Mouse (Mus musculus) urinary bladder, postnatal 4 days (tissue): ENCODE measurements at regions not wholly inside any gene's neighbourhood (a gene's known extent, or its start where the extent isn't known, plus 50 kb on each side); places are given as distances from the start of the nearest gene placed in this dataset.

ENCODE experiments used
- DNase-seq, 2 experiments: peaks; one replicate each; pipeline ENCODE4 v3.0.0; 2021 to 2022; ENCODE audit warnings: low spot score in 2 of 2

DNA sequence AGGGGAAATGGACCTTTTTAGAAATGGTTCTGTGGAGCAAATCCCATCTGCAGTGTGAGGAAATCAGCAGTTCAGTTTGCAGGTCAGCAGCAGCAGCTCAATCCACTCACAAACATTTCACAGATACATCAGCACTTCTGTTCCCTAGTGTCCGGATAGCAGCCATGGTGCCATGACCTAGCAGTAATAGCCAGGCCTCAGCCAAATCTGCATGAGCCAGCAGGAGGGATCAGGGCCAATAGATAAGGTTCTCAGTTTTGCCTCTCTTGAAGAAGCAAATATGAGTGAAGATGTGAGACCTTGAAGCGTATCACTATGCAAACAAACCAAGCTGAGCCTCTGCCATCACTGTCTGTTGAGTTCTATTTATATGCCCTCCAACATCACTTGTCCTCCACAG, 380.7 kb upstream of the Chrm3 start:
- no peak for DNase-seq

DNA sequence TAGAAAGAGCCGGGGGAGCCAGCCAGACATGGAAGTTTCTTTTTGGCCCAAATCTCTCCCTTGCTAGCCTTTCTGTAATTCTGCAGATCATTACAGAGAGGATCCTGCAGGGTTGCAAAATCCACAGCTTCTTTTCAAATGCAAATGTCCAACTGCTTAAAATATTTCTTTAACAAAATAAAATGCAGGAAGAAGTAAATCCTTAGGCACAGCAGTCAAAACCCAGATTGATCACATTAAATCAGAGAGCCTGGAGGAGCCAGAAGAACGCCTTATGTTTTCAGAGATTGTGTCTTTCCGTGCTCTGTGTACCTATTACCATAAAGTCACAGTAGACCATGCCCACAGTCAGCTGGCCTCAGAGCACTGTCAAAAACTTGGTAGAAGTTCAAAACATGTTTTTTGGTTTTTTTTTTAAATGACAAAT, 365.1 kb upstream of the Chrm3 start:
- no peak for DNase-seq

DNA sequence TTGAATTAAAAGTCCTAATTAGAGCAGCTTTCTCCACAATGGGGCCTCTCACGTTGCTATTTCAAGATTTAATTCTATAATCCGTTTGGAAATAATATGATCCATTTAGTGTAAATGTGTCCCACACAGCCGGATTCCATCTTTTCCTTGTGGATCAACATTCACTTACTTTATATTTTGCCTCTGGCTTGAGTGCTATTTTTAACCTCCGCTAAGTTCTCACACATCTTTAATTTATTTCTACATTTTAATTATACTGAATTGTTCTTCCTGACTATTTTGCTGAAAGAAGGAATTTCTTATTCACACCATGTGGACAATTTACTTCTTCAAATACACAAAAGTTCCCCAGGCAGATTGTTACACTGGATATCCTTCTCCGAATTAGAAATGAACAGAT, 364.7 kb upstream of the Chrm3 start:
- no peak for DNase-seq

DNA sequence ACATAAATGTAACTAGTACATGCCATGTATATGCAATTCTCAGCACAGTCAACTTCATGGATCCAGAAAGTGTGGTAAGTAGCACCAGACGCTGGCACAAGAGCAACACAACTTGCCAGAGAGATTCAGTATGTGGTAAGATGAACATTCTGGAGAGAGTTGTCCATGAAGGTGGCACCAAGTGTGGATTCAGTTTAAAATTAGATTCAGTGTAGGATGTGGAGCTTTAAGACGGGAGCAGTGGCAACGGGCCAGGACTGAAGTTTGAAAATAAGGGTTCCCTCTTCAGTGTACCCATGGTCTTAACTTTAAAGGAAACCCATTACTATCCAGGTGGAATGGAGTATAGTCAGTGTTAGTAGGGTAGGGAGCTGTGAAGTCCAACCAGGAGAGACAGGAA, 360.0 kb upstream of the Chrm3 start:
- DNase-seq, result no peak

DNA sequence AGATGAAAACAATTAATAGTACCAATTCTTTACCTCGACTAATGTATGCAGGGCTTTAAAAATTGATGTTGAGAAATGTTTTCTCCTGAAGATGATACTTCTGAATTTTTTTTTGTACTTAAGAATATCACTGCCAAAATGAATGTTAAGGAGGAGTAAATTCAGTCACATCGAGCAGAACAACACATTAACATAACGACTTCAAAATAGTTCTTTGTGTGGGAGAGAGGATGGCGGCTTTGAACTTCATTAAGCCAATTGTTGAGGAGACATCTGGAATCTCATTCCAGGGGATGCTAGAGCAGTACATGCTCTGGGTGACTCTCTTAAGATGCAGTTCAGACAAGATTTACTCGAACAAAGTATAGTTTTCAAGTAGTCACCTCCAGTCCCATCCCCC, 350.8 kb upstream of the Chrm3 start:
- DNase-seq, result no peak

DNA sequence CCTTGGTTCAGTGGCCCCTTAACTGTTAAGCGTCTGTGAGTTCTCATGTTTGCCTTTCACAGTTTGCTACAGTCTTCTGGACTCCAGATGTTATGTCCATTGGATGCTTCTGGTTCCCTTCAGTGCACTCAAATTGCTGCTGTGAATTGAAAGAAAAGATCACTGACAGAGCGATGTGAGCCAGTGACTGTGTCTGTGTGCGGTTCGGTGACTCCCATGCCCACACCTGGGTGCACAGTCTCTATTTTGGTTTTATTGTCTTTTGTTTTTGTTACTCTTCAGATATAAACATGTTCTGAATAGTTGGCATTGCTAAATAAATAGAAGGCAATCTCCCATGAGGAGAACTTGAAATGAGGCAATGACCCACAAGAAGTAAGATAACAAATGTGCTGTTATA, 350.3 kb upstream of the Chrm3 start:
- no peak for DNase-seq

DNA sequence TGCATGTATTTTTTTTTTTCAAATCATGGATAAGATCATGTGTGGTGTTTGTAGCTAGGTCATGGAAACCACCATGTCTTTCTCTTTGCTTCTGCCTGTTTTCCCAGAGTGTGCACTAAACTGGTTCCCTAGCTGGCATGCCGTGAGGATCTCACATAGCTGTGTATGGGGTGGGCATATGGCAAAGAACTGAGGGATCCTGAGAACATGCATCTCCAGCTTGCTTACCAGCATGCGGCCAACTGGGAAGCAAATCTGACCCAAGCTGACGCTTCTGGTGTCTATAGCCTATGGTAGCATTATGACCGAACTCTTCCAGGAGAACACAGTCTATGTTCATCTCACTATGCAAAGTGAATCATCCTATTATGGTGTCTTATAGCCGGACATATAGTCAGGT, 336.5 kb upstream of the Chrm3 start:
- no peak for DNase-seq

DNA sequence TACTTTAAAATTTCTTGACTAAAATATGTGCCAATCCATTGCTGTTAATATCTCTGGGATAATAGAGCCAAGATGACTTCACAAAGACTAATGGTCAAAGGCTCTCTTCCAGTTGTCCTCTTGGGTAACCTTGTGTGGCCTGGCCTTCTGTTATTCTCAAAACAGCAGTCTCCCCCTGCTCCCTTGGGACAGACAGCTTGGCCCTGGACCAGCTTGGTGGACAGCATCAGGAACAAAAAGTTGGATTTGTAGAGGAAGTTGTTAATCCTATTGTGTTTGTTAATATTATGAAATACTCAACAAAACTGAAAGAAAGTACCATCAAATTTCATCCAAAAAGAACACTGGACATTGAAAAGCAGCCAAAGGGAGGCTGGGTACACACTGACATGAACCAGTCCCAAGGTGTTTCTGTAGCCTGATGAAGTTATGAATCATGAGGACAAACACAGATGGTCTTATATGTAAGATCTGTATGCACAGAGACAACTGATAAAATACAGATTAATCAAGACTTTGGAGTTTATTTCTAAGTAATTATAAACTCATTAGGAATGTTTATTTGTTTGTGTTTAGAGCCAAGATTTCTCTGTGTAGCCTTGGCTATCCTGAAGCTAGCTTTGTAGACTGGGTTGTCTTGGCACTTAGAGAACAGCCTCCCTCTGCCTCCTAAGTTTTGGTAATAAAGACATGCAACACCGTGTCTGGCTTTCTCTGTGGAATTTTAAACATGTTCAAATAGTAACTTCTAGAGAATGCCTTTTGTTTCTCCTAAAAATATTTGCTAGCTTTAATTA, 335.7 kb upstream of the Chrm3 start:
- peak in 1 of 2 experiments; percentile 30 for DNase-seq

DNA sequence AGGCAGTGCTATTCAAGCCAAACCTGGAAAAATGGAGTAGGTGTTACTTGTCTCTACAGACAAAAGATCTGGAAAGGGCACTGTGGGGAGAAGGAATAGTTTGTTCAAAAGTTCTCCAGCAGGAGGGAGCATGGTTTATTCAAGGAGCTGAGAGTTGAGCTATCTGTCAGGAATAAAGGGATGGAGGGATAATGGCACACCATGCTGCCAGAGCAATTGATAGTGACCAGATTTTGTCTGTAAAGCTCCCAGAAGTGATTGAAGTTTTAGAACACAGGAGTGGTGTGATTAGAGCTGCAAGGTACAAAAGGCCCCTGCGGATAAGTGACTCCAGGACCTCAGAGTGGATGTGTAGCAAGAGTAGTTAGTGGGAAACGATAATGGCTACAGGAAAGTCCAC, 330.7 kb upstream of the Chrm3 start:
- no peak for DNase-seq

DNA sequence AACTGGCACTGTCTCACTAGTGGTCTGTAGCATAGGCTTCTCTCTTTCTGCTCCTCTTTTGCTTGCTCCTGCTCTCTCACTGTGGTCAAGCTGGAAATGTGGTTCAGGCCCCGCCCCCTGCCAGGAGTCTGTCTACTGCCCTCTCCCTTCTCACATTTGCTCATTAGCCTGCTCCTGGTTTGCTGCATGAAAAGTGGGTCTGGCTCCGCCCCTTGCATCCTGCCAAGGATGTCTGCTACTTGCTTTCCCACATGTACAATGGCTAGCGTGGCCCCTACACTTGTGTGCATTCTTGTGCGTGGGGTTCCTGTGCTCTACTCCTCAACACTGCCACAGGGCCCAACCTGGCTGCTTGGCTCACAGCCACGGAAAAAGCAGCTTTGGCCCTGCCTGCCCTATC, 326.7 kb upstream of the Chrm3 start:
- DNase-seq, result no peak

DNA sequence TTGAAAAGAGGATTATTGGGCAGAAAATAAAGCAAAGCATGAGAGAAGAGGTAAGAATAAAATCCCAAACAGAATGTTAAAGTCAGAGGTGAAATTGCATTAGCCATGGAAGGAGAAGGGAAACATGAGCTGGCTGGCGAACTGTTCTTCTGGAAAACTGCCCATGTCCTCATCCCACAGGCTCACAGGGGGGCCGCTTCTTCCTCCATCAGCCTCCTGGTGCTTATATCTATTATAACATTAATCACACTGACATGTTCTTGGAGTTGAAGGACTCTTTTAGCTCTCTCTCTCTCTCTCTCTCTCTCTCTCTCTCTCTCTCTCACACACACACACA, 293.4 kb upstream of the Chrm3 start:
- DNase-seq, result no peak

DNA sequence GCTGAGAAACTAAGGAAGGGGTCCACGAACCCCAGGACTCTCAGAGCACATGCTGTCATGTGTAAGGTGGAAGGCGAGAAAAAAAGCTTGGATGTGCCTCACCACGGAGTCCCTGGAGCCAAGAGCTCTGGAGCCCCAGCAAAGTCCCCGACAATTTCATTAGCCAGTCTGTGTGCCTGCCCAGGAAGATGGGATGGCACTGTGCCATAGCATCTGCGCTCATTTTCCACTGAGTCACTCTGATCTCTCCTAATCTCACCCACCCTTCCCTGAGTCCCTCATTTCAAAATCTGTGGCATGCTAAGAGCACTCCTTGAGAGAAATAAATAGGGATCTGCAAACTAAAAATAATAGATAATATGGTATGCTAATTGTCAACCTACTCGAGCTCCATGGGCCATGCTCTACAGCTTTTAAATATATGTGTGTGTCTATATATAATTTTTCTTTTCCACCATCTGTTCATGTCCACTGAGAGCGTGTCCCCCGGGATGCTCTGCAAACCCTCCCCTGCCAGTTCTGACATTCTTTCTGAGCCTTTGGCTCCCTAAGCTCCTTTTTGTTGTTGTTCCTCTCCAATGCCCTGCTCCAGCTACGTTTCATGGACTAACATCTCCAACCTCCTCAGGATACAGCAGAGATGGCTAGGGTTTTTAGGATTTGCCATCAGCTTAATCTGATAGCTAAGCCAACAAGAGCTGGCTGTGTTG, 292.9 kb upstream of the Chrm3 start:
- DNase-seq, result no peak

DNA sequence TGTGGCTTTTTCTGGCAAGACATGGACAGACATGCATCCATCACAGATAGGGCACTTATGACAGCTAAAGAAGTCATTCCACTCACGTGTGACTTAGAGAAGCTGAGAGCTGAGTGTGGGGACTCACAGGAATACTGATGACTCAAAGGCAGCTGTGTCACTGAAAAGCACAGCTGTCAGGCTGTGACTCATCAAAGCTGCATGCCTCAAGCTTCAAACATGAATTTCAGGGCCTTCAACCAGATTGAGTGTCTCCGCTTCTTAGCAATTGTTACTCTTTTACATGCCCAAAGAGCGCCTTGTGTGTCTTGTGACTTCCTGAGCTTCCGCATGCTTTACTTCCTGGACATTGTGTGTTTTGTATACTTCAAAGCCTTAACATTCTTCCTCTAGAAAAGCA, 276.2 kb upstream of the Chrm3 start:
- no peak for DNase-seq

DNA sequence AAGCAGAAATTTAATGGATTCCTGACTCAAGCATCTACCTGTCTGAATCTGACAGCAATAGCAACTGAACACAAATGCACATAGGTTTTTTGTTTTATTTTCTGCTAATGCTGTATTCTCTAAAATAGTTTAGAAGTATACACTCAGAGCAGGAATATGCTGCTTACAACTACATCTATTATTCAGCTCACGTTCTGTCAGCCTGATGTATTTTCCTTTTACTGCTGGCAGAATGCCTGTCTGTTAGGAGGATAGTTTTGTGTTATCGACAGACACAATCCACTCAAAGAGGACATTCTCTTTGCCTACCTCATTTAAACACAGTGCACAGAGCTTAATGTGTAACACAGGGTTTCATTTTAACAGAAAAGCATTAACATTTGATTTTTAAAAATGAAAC, 269.8 kb upstream of the Chrm3 start:
- DNase-seq, result no peak

DNA sequence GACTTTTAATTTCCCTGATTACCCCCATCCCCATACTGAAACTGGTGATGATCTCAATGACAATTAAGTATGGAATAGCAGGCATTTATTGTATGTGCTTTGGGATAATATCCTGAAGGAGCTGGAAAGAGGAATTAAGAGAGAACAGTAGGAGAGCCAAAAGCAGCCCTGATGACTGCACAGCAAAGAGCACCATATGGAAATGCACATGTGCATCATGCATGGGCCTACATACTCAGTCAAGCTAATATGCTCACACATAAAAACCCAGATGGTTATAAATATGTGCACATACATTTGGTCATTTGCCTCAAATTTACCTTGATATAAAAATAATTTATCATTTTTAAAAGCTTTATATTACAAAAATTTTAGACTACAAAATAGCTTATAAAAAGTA, 259.0 kb upstream of the Chrm3 start:
- no peak for DNase-seq

DNA sequence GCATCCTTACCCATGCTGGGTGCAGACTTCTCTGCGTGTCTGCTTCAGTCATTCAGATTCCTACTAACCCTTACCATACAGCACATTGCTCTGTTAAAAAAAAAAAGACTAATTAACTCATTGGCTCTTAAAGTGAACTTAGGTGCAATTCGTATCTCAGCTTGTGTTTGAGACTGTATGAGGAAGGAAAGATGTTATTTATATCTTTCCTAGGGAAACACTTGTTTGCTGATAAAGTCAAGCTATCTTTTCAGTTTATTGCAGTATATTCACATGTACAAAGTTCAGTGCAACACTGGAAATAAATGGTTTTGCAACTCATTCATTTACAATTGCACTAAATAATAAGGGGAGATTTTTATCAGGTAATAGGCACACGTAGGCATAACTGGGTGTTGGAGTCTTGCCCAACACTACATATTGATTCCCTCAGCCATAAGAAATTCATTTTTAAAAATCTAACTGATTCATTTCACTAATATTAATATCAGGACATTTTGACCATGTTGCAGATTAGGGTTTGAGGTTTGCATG, 257.8 kb upstream of the Chrm3 start:
- no peak for DNase-seq

DNA sequence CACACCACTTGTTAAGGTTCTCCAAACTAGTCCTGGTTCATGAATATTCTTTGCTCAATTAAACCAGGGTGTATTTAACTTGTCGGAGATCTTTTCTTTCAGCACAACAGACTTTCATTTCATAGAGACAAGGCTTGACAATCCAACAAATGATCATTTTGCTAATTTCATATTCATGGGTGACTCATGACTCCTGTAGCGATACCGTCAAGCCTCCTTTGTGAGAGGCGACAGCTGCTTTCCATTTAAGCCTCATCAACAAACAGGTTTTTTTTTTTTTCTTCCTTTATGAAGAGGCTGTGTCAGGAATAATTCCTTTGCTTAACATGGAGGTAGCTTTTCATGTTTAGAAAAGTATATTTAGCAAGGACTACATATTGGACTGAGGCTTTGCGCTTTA, 214.3 kb upstream of the Chrm3 start:
- no peak for DNase-seq

DNA sequence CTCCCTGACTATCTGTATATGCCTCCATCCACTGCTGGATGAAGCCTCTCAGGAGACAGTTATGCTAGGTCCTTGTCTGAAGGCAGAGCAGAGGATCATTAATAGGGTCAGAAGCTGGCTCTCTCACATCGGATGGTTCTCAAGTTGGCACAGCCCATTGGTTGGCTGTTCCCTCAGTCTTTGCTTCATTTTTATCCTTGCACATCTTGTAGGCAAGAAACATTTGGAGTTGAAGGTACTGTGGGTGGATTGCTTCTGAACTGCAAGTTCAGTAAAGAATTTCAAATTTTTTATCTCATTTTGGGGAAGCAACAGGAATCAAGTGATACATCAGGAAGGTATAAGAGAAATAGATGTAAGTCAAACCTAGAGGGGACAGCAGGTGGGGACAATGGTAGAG, 206.2 kb upstream of the Chrm3 start:
- DNase-seq, result no peak

DNA sequence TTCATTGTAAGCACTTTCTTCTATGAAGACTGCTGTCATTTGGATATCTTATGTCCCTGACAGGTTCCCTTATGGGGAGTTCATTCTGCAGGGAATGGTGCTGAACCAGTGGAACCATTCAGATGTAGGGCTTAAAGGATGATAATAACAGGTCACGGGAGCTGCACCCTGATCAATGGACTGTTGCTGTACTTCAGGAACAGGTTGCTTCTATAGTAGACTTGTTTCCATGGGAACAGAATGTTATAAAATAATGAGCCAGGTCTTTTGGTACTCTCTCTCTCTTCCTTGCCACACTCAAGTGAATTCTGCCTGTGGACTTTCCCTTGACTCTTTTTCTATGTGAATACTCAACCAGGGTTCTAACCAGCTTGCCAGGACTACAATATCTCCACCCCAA, 196.9 kb upstream of the Chrm3 start:
- no peak for DNase-seq

DNA sequence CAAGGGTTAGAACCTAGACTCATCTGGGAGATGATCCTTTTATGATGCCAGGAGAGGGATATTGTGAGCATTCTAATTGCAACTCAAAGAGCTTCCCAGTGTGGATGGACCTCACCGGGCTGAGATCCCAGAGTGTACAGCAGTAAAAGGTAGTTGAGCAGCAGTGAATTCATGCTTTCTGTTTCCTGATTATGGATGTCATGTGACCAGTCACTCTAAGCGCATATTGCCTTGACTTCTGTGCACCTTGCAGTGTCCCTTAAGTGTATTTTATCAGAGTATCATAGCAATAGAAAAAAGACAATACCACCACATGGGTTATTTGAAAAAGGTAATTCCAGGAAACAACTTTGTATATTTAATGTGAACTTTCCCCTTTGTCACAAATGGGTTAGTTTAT, 193.9 kb upstream of the Chrm3 start:
- no peak for DNase-seq

DNA sequence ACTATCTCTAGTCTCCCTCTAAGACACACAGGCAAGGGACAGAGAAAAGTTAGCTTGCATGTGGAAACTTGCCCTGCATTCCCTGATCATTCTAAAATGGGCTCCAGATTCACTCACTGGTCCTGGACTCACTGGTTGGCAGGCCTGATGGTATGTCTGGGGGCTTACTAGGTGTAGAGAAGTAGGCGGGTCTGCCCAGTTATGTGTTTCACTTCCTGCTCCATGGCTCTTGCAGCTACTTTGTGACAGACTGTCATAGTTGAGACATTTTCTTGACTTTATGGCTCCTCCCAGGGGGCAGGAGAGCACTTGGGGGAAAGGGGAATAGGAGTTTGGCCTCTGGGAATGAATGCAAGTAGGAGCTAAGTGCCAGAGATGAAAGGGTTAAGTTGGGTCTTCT, 182.1 kb upstream of the Chrm3 start:
- no peak for DNase-seq

DNA sequence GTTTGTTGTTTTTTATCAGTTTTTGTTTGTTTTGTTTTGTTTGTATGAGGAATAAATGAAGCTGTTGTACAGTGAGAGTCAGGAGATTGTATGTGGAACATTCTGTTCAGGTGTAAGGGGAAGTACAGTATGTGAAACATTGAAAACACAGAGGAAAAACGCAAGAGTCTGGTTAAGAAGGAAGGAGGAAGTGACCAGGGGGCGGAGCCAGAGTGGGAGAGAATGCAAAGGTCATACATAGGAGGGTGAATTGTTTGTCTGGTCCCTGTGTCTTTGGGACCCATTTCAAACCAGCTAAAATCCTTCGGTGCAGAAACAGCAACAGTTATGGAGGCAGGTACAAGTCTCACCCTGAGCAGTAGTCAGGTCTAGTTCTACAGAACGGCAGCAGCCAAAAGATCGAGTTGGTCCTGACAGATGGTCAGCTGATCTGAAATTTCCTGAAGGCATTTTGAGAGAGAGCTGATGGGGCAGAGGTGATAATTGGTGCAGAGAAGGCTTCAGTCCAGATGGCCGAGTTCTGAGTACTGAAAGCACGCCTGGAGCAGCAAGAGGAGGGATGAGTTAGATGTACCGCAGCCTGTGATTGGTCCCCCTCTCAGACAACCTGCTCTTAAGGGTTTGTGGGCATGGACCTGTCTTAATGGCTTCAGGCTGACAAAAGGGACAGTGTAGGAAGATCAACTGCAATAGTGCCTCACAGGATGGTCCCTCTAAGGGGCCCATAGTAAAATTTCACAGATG, 179.7 kb upstream of the Chrm3 start:
- no peak for DNase-seq

DNA sequence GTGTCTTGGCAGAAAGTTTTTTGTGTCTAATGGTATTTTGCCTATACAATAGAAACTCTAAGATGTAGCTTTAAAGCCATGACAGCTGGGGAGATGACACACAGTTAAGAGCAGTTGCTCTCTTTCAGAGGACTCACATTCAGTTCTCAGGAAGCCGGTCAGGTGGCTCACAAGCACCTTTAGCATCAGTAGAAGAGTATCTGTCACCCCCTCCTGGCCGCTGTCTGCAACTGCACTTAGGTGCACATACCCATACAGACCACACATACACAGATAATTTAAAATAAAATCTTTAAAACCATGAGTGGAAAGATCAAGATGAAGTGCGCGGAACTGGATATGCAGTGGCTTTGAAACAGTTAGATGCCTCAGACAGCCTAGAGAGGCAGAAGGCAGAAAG, 178.3 kb upstream of the Chrm3 start:
- no peak for DNase-seq
